Mouse (Mus musculus) midbrain, embryonic 10.5 days (tissue): ENCODE measurements around the gene Rap1a. TPM values are rescaled to one million over a fixed set of nuclear protein-coding genes. Genes with fewer than 3 reads are reported as not detected.

Source experiments
- DNase-seq: peaks from one replicate; pipeline ENCODE4 v3.0.0-alpha.2; 2017; ENCODE audit warnings: low spot score
- H3K27ac ChIP-seq: fragments of 300-500 bp; sonication (generic); replicated peaks from 2 replicates; pipeline ENCODE4 v1.5.1; 2016; ENCODE audit warnings: mild to moderate bottlenecking
- H3K27me3 ChIP-seq: fragments of 300-500 bp; sonication (generic); 2 replicates; pipeline ENCODE4 v1.6.1; 2016; ENCODE audit warnings: low read depth, mild to moderate bottlenecking; ENCODE audit not compliant: poor library complexity, severe bottlenecking
- H3K36me3 ChIP-seq: fragments of 300-500 bp; sonication (generic); 2 replicates; pipeline ENCODE4 v1.6.1; 2016; ENCODE audit warnings: mild to moderate bottlenecking, moderate library complexity
- H3K4me1 ChIP-seq: fragments of 300-500 bp; sonication (generic); 2 replicates; pipeline ENCODE4 v1.6.1; 2016
- H3K4me3 ChIP-seq: fragments of 300-500 bp; sonication (generic); 2 replicates; pipeline ENCODE4 v1.5.1; 2016; ENCODE audit warnings: mild to moderate bottlenecking, moderate library complexity
- H3K9me3 ChIP-seq: fragments of 300-500 bp; sonication (generic); replicated peaks from 2 replicates; pipeline ENCODE4 v1.6.1; 2016; ENCODE audit warnings: mild to moderate bottlenecking
- WGBS: fragments of 180-500 bp; shearing (Covaris S2); methylation state at CpG from one replicate; pipeline ENCODE4 v1.1.7; 2016; 5-methylcytosine and 5-hydroxymethylcytosine counted together
- polyA plus RNA-seq: library from polyadenylated mRNA; unstranded; fragments of >200 nt; fragmentation: Nextera tagmentation; extraction: Ambion mirVana; gene quantifications from 2 replicates; pipeline ENCODE4 v1.2.1, GENCODE M21; 2016

The Rap1a gene
- polyA plus RNA-seq, 1 experiment from 2014 or later: 79.7 TPM

GRCm38 (mm10) chr3:105717856-105718555, 83.1 kb downstream of the Rap1a start:
- no peaks in the 10 kb centered on the region for H3K27me3 ChIP-seq
- no peak for DNase-seq
- H3K36me3 ChIP-seq: no peaks in the 10 kb centered on the region
- H3K4me3 ChIP-seq: no peak overlapping the region
- no peaks in the 10 kb centered on the region for H3K9me3 ChIP-seq
- peaks cover 49% of the 10 kb centered on the region for H3K4me1 ChIP-seq
- peak overlapping the region; percentile 28; the same call in 1 of the 2 replicates for H3K27ac ChIP-seq
- 69% methylated on average over 11 of the region's 11 CpGs for WGBS

- no peak overlapping the region for H3K27ac ChIP-seq
- no peak for DNase-seq
- 59% methylated on average over 18 of the region's 18 CpGs for WGBS
- no peaks in the 10 kb centered on the region for H3K36me3 ChIP-seq
- peaks cover 52% of the 10 kb centered on the region for H3K4me1 ChIP-seq
- no peaks in the 10 kb centered on the region for H3K27me3 ChIP-seq
- no peak overlapping the region for H3K4me3 ChIP-seq
- H3K9me3 ChIP-seq: no peaks in the 10 kb centered on the region
Observed at GRCm38 (mm10) chr3:105716353-105717000, 84.7 kb downstream of the Rap1a start.

GRCm38 (mm10) chr3:105714820-105715167, 86.3 kb downstream of the Rap1a start:
- no peak overlapping the region for H3K4me3 ChIP-seq
- H3K4me1 ChIP-seq: peaks cover 47% of the 10 kb centered on the region
- no peak for DNase-seq
- no peaks in the 10 kb centered on the region for H3K9me3 ChIP-seq
- H3K27ac ChIP-seq: no peak overlapping the region
- peaks cover 10% of the 10 kb centered on the region for H3K27me3 ChIP-seq
- no peaks in the 10 kb centered on the region for H3K36me3 ChIP-seq

- WGBS: 13% methylated on average over 8 of the region's 8 CpGs
Observed at GRCm38 (mm10) chr3:105714091-105714819, 86.9 kb downstream of the Rap1a start.

GRCm38 (mm10) chr3:105712827-105713226, 88.3 kb downstream of the Rap1a start:
- Histone ChIP-seq H3K4me1 (peaks cover 45% of the 10 kb centered on the region), H3K9me3 (no peaks in the 10 kb centered on the region), H3K27ac (no peak overlapping the region), H3K4me3 (no peak overlapping the region), H3K36me3 (no peaks in the 10 kb centered on the region), H3K27me3 (peaks cover 10% of the 10 kb centered on the region)
- DNase-seq: no peak

More at GRCm38 (mm10) chr3:105714091-105714819, 86.9 kb downstream of the Rap1a start:
- H3K36me3 ChIP-seq: no peaks in the 10 kb centered on the region
- peak; percentile 36 for DNase-seq
- H3K4me1 ChIP-seq: peaks cover 47% of the 10 kb centered on the region
- H3K4me3 ChIP-seq: no peak overlapping the region
- no peaks in the 10 kb centered on the region for H3K9me3 ChIP-seq
- H3K27me3 ChIP-seq: peaks cover 10% of the 10 kb centered on the region
- peak overlapping the region; percentile 80 for H3K27ac ChIP-seq

GRCm38 (mm10) chr3:105711741-105712140, 89.4 kb downstream of the Rap1a start:
- 71% methylated on average over 7 of the region's 7 CpGs for WGBS
- no peaks in the 10 kb centered on the region for H3K36me3 ChIP-seq
- H3K27me3 ChIP-seq: peaks cover 19% of the 10 kb centered on the region
- no peak overlapping the region for H3K4me3 ChIP-seq
- DNase-seq: no peak
- 0 out of 2 replicates have a peak overlapping the region, but pooled peaks have one; percentile 14 for H3K27ac ChIP-seq
- H3K4me1 ChIP-seq: peaks cover 49% of the 10 kb centered on the region
- H3K9me3 ChIP-seq: no peaks in the 10 kb centered on the region

- Histone ChIP-seq H3K27ac (no peak overlapping the region), H3K4me1 (peaks cover 53% of the 10 kb centered on the region), H3K36me3 (no peaks in the 10 kb centered on the region), H3K9me3 (no peaks in the 10 kb centered on the region), H3K27me3 (peaks cover 34% of the 10 kb centered on the region), H3K4me3 (no peak overlapping the region)
- no peak for DNase-seq
- 90% methylated on average over 6 of the region's 6 CpGs for WGBS
Observed at GRCm38 (mm10) chr3:105710246-105710645, 90.9 kb downstream of the Rap1a start.

- Histone ChIP-seq H3K9me3 (no peaks in the 10 kb centered on the region), H3K4me3 (no peak overlapping the region), H3K27ac (no peak overlapping the region), H3K4me1 (peaks cover 50% of the 10 kb centered on the region), H3K27me3 (peaks cover 51% of the 10 kb centered on the region), H3K36me3 (no peaks in the 10 kb centered on the region)
- WGBS: 15% methylated on average over 7 of the region's 7 CpGs
- DNase-seq: no peak
Observed at GRCm38 (mm10) chr3:105707590-105707989, 93.5 kb downstream of the Rap1a start.

GRCm38 (mm10) chr3:105706366-105707020, 94.6 kb downstream of the Rap1a start:
- DNase-seq: no peak
- peaks cover 62% of the 10 kb centered on the region for H3K27me3 ChIP-seq
- H3K4me1 ChIP-seq: peaks cover 52% of the 10 kb centered on the region
- H3K9me3 ChIP-seq: no peaks in the 10 kb centered on the region
- no peak overlapping the region for H3K27ac ChIP-seq
- no peak overlapping the region for H3K4me3 ChIP-seq
- no peaks in the 10 kb centered on the region for H3K36me3 ChIP-seq
- WGBS: 37% methylated on average over 4 of the region's 4 CpGs

- no peaks in the 10 kb centered on the region for H3K36me3 ChIP-seq
- H3K4me1 ChIP-seq: peaks cover 55% of the 10 kb centered on the region
- peaks cover 67% of the 10 kb centered on the region for H3K27me3 ChIP-seq
- H3K27ac ChIP-seq: peak overlapping the region; percentile 72; the same call in 1 of the 2 replicates
- H3K4me3 ChIP-seq: peak overlapping the region; percentile 73
- WGBS: 13% methylated on average over 3 of the region's 3 CpGs
- DNase-seq: no peak
- H3K9me3 ChIP-seq: no peaks in the 10 kb centered on the region
Observed at GRCm38 (mm10) chr3:105705561-105705960, 95.6 kb downstream of the Rap1a start.

GRCm38 (mm10) chr3:105705061-105705549, 96.0 kb downstream of the Rap1a start:
- WGBS: under 1% methylated on average over 28 of the region's 28 CpGs
- peak; percentile 58 for DNase-seq
- Histone ChIP-seq H3K36me3 (no peaks in the 10 kb centered on the region), H3K4me3 (peak overlapping the region; percentile 73), H3K9me3 (no peaks in the 10 kb centered on the region), H3K4me1 (peaks cover 55% of the 10 kb centered on the region), H3K27me3 (peaks cover 63% of the 10 kb centered on the region), H3K27ac (peak overlapping the region; percentile 72)
